ENCODE assay signal across 8 mouse cellular contexts in the genomic region with DNA sequence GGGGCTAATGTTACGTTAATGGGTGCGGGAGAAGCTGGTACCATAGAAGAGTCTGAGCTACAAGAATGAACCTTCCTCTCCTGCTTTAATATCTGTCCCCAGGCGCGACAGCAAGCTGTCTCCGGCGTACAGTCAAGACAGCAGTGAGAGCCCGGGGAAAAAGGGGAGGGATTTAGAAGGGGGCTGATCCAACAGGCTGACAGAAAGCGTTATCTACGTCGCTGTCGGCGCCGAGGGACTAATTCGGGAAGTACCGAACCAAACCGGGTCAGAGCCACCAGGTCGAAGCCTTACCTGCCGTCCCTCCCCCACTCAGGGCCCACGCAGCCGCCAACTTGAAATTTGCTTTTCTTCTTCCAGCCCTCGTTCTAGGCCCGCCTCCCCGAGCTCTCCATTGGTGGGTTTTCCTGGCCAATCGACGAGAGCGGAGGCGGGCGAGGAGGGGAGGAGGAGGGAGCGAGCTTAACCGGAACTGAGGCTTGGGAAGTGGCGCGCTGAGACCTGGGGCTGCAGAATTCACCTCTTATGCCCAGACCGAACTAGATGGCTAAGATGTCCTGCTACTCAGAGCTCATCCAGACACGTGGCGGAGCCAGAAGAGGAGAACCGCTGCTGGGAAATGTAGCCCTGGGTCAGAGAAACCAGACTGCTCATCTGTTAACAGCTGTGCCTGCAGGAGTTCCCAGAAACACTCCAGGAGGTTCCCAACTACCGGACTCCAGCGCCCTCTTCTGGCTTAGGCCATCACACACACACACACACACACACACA. TPM values are rescaled to one million over a fixed set of nuclear protein-coding genes. Genes with fewer than 3 reads are reported as not detected.
DNase-seq lines count a peak whose midpoint lies in the region; ATAC-seq and TF ChIP-seq lines count a peak whose summit lies in the region.

A gene (minus strand): TSS at position 392 of the 771 bp plus-strand sequence.

- H3K4me1 ChIP-seq in cortical plate, adult 2 months (ENCODE audit: control insufficient read depth, insufficient read depth, low read length) = peaks cover 3% of the 10 kb centered on the region

- peak within 1 kb of the TSS; percentile 57; the same call in 1 of the 2 replicates for H3K27ac ChIP-seq in cortical plate, adult 2 months (ENCODE audit: insufficient read depth, low read length)

- peak; percentile 91 for DNase-seq in gastrocnemius, postnatal 10 days
- DNase-seq in induced T-regulatory cell, adult 2 months (ENCODE audit: low read depth) = peak; percentile 97
- DNase-seq in left cerebral cortex, postnatal 10 days (ENCODE audit: extremely low spot score in 1 of 2, low spot score in 2 of 2) = peak; percentile 88 to 96
- DNase-seq in right cerebral cortex, postnatal 25 days = peak; percentile 96
- peak; percentile 89 to 94 for DNase-seq in urinary bladder, postnatal 4 days (ENCODE audit: low spot score in 2 of 2)

- intact Hi-C loops in left cerebral cortex, postnatal 10 days (cut with DNase I) = no loop called here

- no peak for TF ChIP-seq CTCF in cortical plate, adult 2 months (IDR thresholded peaks at IDR 0.05; ENCODE audit: extremely low read depth, insufficient read depth, low read length)

- peak within 1 kb of the TSS; percentile 60 for H3K4me3 ChIP-seq in cortical plate, adult 2 months (ENCODE audit: insufficient read depth, low read length)

- peak; percentile 92 for ATAC-seq in activated CD4-positive, CD25-positive, alpha-beta regulatory T cell, adult 4 months
- ATAC-seq in megakaryocyte-erythroid progenitor cell, adult 5-6 weeks (replicated peaks; ENCODE audit: low FRiP score, low TSS enrichment, poor library complexity, severe bottlenecking) = peak; percentile 94

- TF ChIP-seq POLR2A in cortical plate, adult 2 months (IDR thresholded peaks at IDR 0.05; ENCODE audit: extremely low read depth, insufficient read depth, low read length) = peak; percentile 94

RNA-seq across cellular contexts. Expression of the gene that starts here (rescaled TPM):
- 10 to 100 TPM; 25.1 to 35.6 TPM for polyA plus RNA-seq in activated CD4-positive, CD25-positive, alpha-beta regulatory T cell, adult 4 months (2017; shearing (Covaris generic))
- 44.5 and 55.9 TPM in 2 replicates for polyA plus RNA-seq in cortical plate, adult 2 months (2012; rRNA removed)
- 10 to 100 TPM; 32.1 to 32.7 TPM for total RNA-seq in gastrocnemius, postnatal 10 days (2021)
- 10 to 100 TPM; 26.3 to 29.3 TPM for total RNA-seq in left cerebral cortex, postnatal 10 days (2021)
- total RNA-seq in megakaryocyte-erythroid progenitor cell, adult 5-6 weeks (2014; fragmentation: Nextera tagmentation) = 18.4 and 38.1 TPM in 2 replicates
- 56.0 and 72.8 TPM in 2 replicates for total RNA-seq in megakaryocyte-erythroid progenitor cell, adult 5-6 weeks (2017)

Comparison
In these comparisons a context has a peak if more than half of its experiments do, and no peak if none do; other contexts are left out.
1. Peak in every context shown above with its lines: DNase-seq, ATAC-seq, H3K4me3 ChIP-seq and H3K27ac ChIP-seq.